Mouse (Mus musculus) testis, adult 10 weeks (tissue): ENCODE data around the gene Tmem200c. TPM values are rescaled to one million over a fixed set of nuclear protein-coding genes. Genes with fewer than 3 reads are reported as not detected.

Experiments
- polyA plus RNA-seq: library from polyadenylated mRNA; stranded (reverse); fragments of 350-450 nt; fragmentation: Illumina TruSeq; extraction: RNeasy Lipid Tissue Mini Kit (QIAGEN cat#74804); gene quantifications from one replicate; pipeline ENCODE4 v1.2.3, GENCODE M21; 2014; ENCODE audit warnings: low read depth, low replicate concordance

Tmem200c gene
- not detected for polyA plus RNA-seq

DNA sequence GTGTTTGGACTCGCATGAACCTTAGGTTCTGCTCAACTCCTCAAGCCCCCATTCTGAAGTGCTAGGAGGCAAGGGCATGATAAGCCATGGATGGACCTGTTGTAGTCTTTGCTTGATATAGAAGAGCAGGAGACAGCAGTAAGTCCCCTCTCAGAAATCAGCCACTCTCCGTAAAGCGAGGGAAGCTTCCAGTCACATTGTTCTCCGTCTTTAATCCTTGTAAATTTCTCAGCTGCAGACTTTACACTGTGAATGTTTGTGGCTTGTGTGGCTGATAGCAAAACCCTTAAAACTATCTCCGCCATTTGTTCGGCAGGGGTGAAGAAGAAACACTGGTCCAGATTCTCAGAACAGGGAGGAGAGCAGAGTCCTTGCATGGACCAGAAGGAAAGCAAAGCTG, at the start of gene Tmem200c:
Gene Tmem200c (plus strand): TSS at position 301 of the 400 bp plus-strand sequence.

Other genes starting within 250 kb of the Tmem200c start
- gene Epb41l3, start 249.1 kb downstream of the Tmem200c start, polyA plus RNA-seq = 47.7 TPM